Mouse (Mus musculus) small intestine, adult 2 months (tissue): ENCODE data around the gene Sync.

Source experiments
- CTCF ChIP-seq: fragments of 200-500 bp; IDR thresholded peaks from 2 replicates; pipeline ENCODE4 v1.5.1; 2012; ENCODE audit warnings: low read depth, mild to moderate bottlenecking, control low read depth, inconsistent platforms, low read length, moderate library complexity, mixed read lengths; ENCODE audit not compliant: insufficient replicate concordance, insufficient read length; ENCODE audit errors: extremely low read depth
- POLR2A ChIP-seq: fragments of 200-500 bp; IDR thresholded peaks from 2 replicates; pipeline ENCODE4 v1.6.1; 2012; ENCODE audit warnings: low read depth, mild to moderate bottlenecking, control low read depth, inconsistent platforms, low read length, moderate library complexity

DNA sequence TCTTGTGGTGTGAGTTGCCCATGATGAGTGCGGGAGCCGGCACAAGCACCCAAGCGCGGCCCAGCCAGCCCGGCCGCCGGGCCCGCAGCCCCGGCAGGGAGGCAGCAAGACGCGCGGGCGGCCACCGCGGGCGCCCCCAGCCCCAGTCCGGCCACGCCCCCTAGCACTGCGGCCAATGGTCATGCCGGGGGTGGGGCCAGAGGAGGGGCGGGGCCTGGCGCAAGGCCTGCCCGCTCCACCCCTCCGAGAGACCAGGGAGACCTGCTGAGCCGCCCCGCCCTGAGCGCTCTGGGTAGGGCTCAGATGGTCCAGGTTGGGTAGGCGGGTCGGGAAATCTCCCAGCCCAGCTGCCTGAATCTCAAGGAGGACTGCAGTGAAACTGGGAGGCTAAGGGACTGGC lies 48.3 kb upstream of the Sync start:
- no peak for TF ChIP-seq CTCF
- TF ChIP-seq POLR2A: no peak
